ENCODE assay signal across 8 mouse cellular contexts in genomic region chr14:20702741-20703381, GRCm38 (mm10). TPM values are rescaled to one million over a fixed set of nuclear protein-coding genes. Genes with fewer than 3 reads are reported as not detected.
DNase-seq lines count a peak whose midpoint lies in the region; ATAC-seq and TF ChIP-seq lines count a peak whose summit lies in the region.

TSS of gene Chchd1 (plus strand) at chr14:20703006.

- peak within 1 kb of the TSS; percentile 90 for H3K9ac ChIP-seq in ES-Bruce4 (ENCODE audit: low read depth, poor library complexity, severe bottlenecking)
- H3K9ac ChIP-seq in forebrain, embryonic 13.5 days: peak within 1 kb of the TSS; percentile 86
- H3K9ac ChIP-seq in heart, postnatal 0 days (replicated peaks; ENCODE audit: low read depth, low read length): peak within 1 kb of the TSS; percentile 94
- H3K9ac ChIP-seq in liver, embryonic 16.5 days (ENCODE audit: low read depth, low read length): peak within 1 kb of the TSS; percentile 89
- peak within 1 kb of the TSS; percentile 84 for H3K9ac ChIP-seq in neural tube, embryonic 12.5 days
- H3K9ac ChIP-seq in stomach, postnatal 0 days (ENCODE audit: low read length): peak within 1 kb of the TSS; percentile 86

- H3K4me3 ChIP-seq in ES-Bruce4 (ENCODE audit: low read depth, low read length): peak within 1 kb of the TSS; percentile 96
- H3K4me3 ChIP-seq in forebrain, embryonic 13.5 days: peak within 1 kb of the TSS; percentile 73
- peak within 1 kb of the TSS; percentile 78 for H3K4me3 ChIP-seq in heart, postnatal 0 days (ENCODE audit: low read depth, low read length)
- H3K4me3 ChIP-seq in liver, embryonic 16.5 days (ENCODE audit: low read depth, low read length): peak within 1 kb of the TSS; percentile 94
- peak within 1 kb of the TSS; percentile 84 for H3K4me3 ChIP-seq in neural tube, embryonic 12.5 days
- peak within 1 kb of the TSS; percentile 73 for H3K4me3 ChIP-seq in stomach, postnatal 0 days (ENCODE audit: low read depth, low read length)

- H3K27me3 ChIP-seq in ES-Bruce4 (ENCODE audit: control insufficient read depth, insufficient read depth, low read length, poor library complexity, severe bottlenecking): no peaks in the 10 kb centered on the region
- no peaks in the 10 kb centered on the region for H3K27me3 ChIP-seq in forebrain, embryonic 13.5 days
- H3K27me3 ChIP-seq in heart, postnatal 0 days (ENCODE audit: control insufficient read depth, insufficient read depth, low read length): no peaks in the 10 kb centered on the region
- no peaks in the 10 kb centered on the region for H3K27me3 ChIP-seq in liver, embryonic 16.5 days (ENCODE audit: control insufficient read depth, insufficient read depth, low read depth, low read length)
- no peaks in the 10 kb centered on the region for H3K27me3 ChIP-seq in neural tube, embryonic 12.5 days (replicated peaks)
- no peaks in the 10 kb centered on the region for H3K27me3 ChIP-seq in stomach, postnatal 0 days (ENCODE audit: control insufficient read depth, insufficient read depth, low read length)

- H3K9me3 ChIP-seq in ES-Bruce4 (replicated peaks; ENCODE audit: control insufficient read depth, insufficient read depth, low read length, poor library complexity, severe bottlenecking): no peaks in the 10 kb centered on the region
- no peaks in the 10 kb centered on the region for H3K9me3 ChIP-seq in forebrain, embryonic 13.5 days (replicated peaks)
- H3K9me3 ChIP-seq in heart, postnatal 0 days (replicated peaks; ENCODE audit: control insufficient read depth, low read length): no peaks in the 10 kb centered on the region
- H3K9me3 ChIP-seq in liver, embryonic 16.5 days (replicated peaks; ENCODE audit: control insufficient read depth, low read length): no peaks in the 10 kb centered on the region
- no peaks in the 10 kb centered on the region for H3K9me3 ChIP-seq in neural tube, embryonic 12.5 days
- H3K9me3 ChIP-seq in stomach, postnatal 0 days (ENCODE audit: control insufficient read depth, low read length): no peaks in the 10 kb centered on the region

- peak; percentile 76 for DNase-seq in heart, postnatal 0 days (ENCODE audit: low spot score)
- DNase-seq in kidney, postnatal 4 days: peak; percentile 95 to 96
- peak; percentile 91 for DNase-seq in stomach, postnatal 0 days (ENCODE audit: low spot score)

- H3K4me1 ChIP-seq in ES-Bruce4 (ENCODE audit: control insufficient read depth, insufficient read depth, low read length): peaks cover 2% of the 10 kb centered on the region
- peaks cover 54% of the 10 kb centered on the region for H3K4me1 ChIP-seq in forebrain, embryonic 13.5 days
- peaks cover 17% of the 10 kb centered on the region for H3K4me1 ChIP-seq in heart, postnatal 0 days (ENCODE audit: control insufficient read depth, insufficient read depth)
- H3K4me1 ChIP-seq in liver, embryonic 16.5 days (ENCODE audit: control insufficient read depth, low read depth, low read length): peaks cover 32% of the 10 kb centered on the region
- peaks cover 25% of the 10 kb centered on the region for H3K4me1 ChIP-seq in neural tube, embryonic 12.5 days
- no peaks in the 10 kb centered on the region for H3K4me1 ChIP-seq in stomach, postnatal 0 days (replicated peaks; ENCODE audit: control insufficient read depth, insufficient read depth)

- TF ChIP-seq POLR2A in ES-Bruce4 (IDR thresholded peaks at IDR 0.05; ENCODE audit: insufficient read depth, low read length): peak; percentile 68

- TF ChIP-seq CTCF in ES-Bruce4 (IDR thresholded peaks at IDR 0.05; ENCODE audit: low read depth, low read length): no peak
- TF ChIP-seq CTCF in heart, postnatal 0 days (IDR thresholded peaks at IDR 0.05; ENCODE audit: low read depth): no peak
- TF ChIP-seq CTCF in stomach, postnatal 0 days (IDR thresholded peaks at IDR 0.05; ENCODE audit: low read depth): no peak

- H3K4me2 ChIP-seq in forebrain, embryonic 13.5 days: peak within 1 kb of the TSS; percentile 64
- H3K4me2 ChIP-seq in heart, postnatal 0 days (ENCODE audit: low read depth, low read length): peak within 1 kb of the TSS; percentile 82
- peak within 1 kb of the TSS; percentile 78 for H3K4me2 ChIP-seq in liver, embryonic 16.5 days (ENCODE audit: low read depth, low read length)
- H3K4me2 ChIP-seq in neural tube, embryonic 12.5 days (replicated peaks): peak within 1 kb of the TSS; percentile 69
- peak within 1 kb of the TSS; percentile 60 for H3K4me2 ChIP-seq in stomach, postnatal 0 days (replicated peaks; ENCODE audit: low read depth)

- peak; percentile 72; the same call in 1 of the 2 replicates for TF ChIP-seq EP300 in ES-Bruce4 (IDR thresholded peaks at IDR 0.05; ENCODE audit: insufficient read depth, low read depth, low read length)
- no peak; the same call in 1 of the 2 replicates for TF ChIP-seq EP300 in heart, postnatal 0 days (IDR thresholded peaks at IDR 0.05; ENCODE audit: low read depth)
- peak; percentile 61 for TF ChIP-seq EP300 in stomach, postnatal 0 days (optimal IDR thresholded peaks at IDR 0.05)

- WGBS in forebrain, embryonic 13.5 days: under 1% methylated on average over 61 of the region's 61 CpGs
- WGBS in heart, postnatal 0 days: under 1% methylated on average over 61 of the region's 61 CpGs
- under 1% methylated on average over 61 of the region's 61 CpGs for WGBS in liver, embryonic 16.5 days (ENCODE audit: insufficient replicate concordance)
- under 1% methylated on average over 61 of the region's 61 CpGs for WGBS in neural tube, embryonic 12.5 days
- under 1% methylated on average over 61 of the region's 61 CpGs for WGBS in stomach, postnatal 0 days

- peak within 1 kb of the TSS; percentile 83 for H3K27ac ChIP-seq in ES-Bruce4 (ENCODE audit: insufficient read depth, low read length)
- H3K27ac ChIP-seq in forebrain, embryonic 13.5 days: peak within 1 kb of the TSS; percentile 88
- peak within 1 kb of the TSS; percentile 97 for H3K27ac ChIP-seq in heart, postnatal 0 days (ENCODE audit: low read depth)
- peak within 1 kb of the TSS; percentile 95 for H3K27ac ChIP-seq in liver, embryonic 16.5 days (ENCODE audit: low read length)
- peak within 1 kb of the TSS; percentile 74 for H3K27ac ChIP-seq in neural tube, embryonic 12.5 days
- peak within 1 kb of the TSS; percentile 93 for H3K27ac ChIP-seq in stomach, postnatal 0 days (replicated peaks)

- peak; percentile 60 for ATAC-seq in cerebellum, adult (ENCODE audit: insufficient number of reproducible peaks, low FRiP score, low TSS enrichment)
- peak; percentile 66 for ATAC-seq in forebrain, embryonic 13.5 days
- peak; percentile 79 for ATAC-seq in heart, postnatal 0 days (ENCODE audit: insufficient read depth, low read depth)
- peak; percentile 81 for ATAC-seq in liver, embryonic 16.5 days (ENCODE audit: low read depth)
- ATAC-seq in neural tube, embryonic 12.5 days (ENCODE audit: low FRiP score, low read depth): peak; percentile 52; the same call in 1 of the 2 replicates
- peak; percentile 78 for ATAC-seq in stomach, postnatal 0 days (ENCODE audit: low FRiP score, low TSS enrichment)

- H3K36me3 ChIP-seq in ES-Bruce4 (ENCODE audit: control insufficient read depth, insufficient read depth, low read length, poor library complexity, severe bottlenecking): peaks cover 8% of the 10 kb centered on the region; the same call in 1 of the 2 replicates
- peaks cover 27% of the 10 kb centered on the region for H3K36me3 ChIP-seq in forebrain, embryonic 13.5 days (ENCODE audit: poor library complexity, severe bottlenecking)
- peaks cover 20% of the 10 kb centered on the region for H3K36me3 ChIP-seq in heart, postnatal 0 days (replicated peaks; ENCODE audit: control insufficient read depth, insufficient read depth, low read length)
- H3K36me3 ChIP-seq in liver, embryonic 16.5 days (ENCODE audit: control insufficient read depth, insufficient read depth): no peaks in the 10 kb centered on the region
- H3K36me3 ChIP-seq in neural tube, embryonic 12.5 days: peaks cover 14% of the 10 kb centered on the region; the same call in 1 of the 2 replicates
- H3K36me3 ChIP-seq in stomach, postnatal 0 days (ENCODE audit: control insufficient read depth, insufficient read depth, low read length): no peaks in the 10 kb centered on the region

RNA-seq across cellular contexts. Expression of gene Chchd1, which starts in this region (rescaled TPM):
- 131 and 151 TPM in 2 replicates for polyA plus RNA-seq in ES-Bruce4 (2011; ENCODE audit: insufficient read depth, insufficient read length, low read depth, missing spikeins)
- 235 and 281 TPM in 2 replicates for polyA plus RNA-seq in forebrain, embryonic 13.5 days (2015; fragmentation: Nextera tagmentation; extraction: Ambion mirVana)
- 159 and 181 TPM in 2 replicates for total RNA-seq in heart, postnatal 0 days (2014; rRNA removed; ENCODE audit: low replicate concordance)
- polyA plus RNA-seq in heart, postnatal 0 days (2015; fragmentation: Nextera tagmentation; extraction: Ambion mirVana): 243 and 251 TPM in 2 replicates
- 80.3 and 86.5 TPM in 2 replicates for polyA plus RNA-seq in liver, embryonic 16.5 days (2015; fragmentation: Nextera tagmentation; extraction: Ambion mirVana)
- 219 and 228 TPM in 2 replicates for polyA plus RNA-seq in neural tube, embryonic 12.5 days (2016; fragmentation: Nextera tagmentation; extraction: Ambion mirVana)
- 145 and 159 TPM in 2 replicates for polyA plus RNA-seq in stomach, postnatal 0 days (2015; fragmentation: Nextera tagmentation; extraction: Ambion mirVana)

Comparison
In these comparisons a context has a peak if more than half of its experiments do, and no peak if none do; other contexts are left out.
1. Peak in every context shown above with its lines: DNase-seq, ATAC-seq, H3K4me3 ChIP-seq and H3K27ac ChIP-seq.